Mouse (Mus musculus) thymus, postnatal 14 days (tissue): Measurements from ENCODE around the gene Ren1.

ENCODE experiments used
- DNase-seq: peaks from one replicate; pipeline ENCODE4 v3.0.0; 2021

Gene Ren1

DNA sequence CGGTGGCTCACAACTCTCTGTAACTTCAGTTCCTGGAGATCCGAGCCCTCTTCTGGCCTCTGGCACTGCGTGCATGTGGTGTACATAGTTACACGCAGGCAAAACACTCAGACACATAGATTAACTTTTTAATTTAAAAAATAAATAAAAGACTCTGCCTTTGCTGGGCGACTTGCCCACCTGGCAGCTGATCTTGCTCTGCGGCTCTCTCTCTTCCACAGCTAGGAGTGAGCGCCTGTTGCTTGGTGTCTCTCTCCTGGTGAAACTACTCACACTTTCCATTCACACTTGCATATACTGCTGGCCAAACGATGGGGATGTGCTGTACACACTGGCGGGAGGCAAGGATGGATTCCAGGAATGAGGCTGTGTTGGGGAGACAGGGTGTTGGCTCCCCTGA is 3.8 kb upstream of the Ren1 start:
- no peak for DNase-seq

DNA sequence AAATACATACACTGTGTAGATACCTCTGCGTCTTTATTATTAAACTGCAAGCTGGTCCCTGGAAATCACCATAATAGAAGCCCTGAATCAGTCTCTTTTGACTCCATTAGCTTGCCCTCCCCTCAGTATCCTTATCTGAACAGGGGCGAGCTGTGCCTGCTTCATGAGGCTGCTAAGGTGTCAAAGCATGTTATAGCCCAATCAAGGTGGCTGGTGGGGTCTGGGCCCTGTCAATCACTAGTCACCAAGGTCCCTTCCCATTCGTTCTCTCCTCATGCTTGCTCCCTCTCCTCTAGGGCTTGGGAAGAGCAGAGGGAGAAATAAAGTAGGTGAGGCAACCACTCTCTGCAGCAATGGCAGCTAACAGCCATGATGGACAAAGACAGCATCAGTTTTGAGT is 3.1 kb upstream of the Ren1 start:
- no peak for DNase-seq

DNA sequence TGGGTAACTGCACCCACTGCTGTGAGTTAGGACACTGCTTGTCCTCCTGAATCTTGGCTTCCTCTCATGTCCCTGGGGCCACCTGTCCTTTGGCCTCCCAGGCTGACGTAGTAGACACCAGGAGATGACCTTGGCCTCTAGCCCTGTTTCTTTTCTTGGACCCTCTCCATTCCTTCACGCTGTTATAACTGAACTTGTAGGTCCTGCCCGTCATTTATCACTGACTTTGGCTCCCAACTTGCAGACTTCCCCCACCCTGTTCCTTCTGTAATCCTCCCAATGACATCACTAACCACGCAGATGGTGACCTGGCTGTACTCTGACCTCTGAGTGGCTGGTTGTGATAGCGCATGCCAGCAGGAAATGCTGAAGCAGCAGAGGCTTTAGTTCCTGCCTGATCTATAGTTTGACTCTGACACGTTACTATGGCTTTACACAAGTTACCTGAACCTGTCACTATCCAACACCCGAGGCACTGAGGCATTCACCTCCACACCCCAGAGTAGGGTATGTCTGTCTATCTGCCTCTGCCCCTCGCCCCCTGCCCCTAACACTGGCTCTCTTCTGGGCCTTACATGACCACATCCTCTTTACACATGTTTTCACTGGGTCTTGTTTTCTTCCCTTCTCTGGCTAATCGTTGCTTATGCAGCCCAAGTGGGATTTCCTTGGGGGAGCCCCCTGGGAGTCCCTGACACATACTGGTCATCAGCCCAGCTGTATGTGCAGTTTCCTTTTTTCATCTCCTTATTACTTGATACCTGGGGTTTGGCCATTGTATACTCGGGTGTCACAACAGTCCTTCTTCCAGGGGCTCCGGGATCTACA is 2.4 kb upstream of the Ren1 start:
- DNase-seq: no peak

DNA sequence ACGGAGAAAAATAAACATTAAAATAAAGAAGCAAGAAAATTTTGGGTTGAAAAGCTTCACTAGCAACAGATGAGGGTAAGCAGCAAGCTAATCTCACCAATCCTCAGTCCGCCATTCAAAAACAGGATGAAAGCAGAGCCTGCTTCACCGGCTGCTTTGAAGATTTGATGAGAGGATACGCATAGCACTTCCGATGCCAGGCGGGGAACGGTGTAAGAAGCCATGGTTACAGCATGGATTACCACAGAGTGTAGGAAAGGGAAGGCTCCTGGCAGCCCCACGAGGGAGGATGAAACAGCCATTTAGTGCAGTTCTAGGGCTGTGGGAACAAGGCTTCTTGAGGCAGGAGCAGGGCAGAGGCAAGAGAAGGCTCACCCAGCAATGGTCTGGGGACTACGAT is 1.5 kb downstream of the Ren1 start:
- DNase-seq: no peak

DNA sequence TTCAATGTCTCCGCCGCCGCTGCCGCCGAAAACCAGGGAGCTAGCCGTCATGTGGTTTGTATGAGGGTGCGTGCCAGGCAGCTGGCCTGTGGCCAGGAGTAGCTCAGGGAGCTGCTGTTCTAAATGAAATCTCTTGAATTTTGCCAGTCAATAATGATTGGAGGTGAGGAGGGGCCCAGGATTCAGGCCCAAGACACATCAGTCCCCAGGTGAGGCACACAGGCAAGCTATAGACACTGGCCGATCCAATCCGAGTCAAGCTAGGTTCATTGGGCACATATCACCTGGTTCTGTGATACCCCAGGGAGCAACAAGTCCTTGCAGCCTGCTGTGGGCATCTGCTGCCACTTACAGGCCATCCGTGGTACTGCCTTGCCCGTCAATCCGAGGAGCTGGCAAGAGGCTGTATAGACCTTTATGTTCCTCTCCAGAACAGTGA is 3.1 kb downstream of the Ren1 start:
- DNase-seq: peak; percentile 82

DNA sequence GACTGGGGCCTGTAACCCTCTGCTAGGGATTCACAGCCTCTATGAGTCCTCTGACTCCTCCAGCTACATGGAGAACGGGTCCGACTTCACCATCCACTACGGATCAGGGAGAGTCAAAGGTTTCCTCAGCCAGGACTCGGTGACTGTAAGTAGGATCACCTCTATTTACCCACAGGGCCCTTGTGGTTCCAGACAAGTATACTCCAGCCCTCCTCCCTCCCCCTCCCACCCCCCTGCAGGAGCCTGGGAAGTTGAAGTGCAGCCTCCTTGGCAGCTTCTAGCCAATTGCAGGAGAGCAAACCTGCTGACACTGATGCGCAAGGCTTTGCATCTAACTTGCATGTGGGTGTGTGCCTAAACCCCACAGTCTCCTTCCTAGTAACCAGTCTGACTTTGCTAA is 5.2 kb downstream of the Ren1 start:
- DNase-seq: no peak

DNA sequence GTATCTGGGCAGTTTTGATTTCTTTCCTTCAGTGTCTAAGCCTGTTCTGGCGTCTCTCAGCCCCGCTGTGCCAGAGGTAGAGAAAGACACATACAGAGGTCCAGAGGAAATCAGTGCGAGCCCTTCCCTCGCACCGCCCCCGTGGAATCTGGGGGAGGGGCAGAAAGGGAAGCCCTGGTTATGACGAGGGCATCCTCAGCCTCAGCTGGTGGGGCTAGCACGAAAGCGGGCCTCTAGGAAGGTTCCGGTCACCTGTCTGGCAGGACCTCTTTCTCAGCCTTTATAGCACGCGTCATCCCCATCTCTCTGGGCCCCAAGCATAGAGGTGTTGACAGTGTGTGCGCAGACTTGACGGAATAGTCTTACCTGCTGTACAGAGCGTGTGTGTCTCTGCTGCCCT is 5.6 kb downstream of the Ren1 start:
- DNase-seq: no peak

DNA sequence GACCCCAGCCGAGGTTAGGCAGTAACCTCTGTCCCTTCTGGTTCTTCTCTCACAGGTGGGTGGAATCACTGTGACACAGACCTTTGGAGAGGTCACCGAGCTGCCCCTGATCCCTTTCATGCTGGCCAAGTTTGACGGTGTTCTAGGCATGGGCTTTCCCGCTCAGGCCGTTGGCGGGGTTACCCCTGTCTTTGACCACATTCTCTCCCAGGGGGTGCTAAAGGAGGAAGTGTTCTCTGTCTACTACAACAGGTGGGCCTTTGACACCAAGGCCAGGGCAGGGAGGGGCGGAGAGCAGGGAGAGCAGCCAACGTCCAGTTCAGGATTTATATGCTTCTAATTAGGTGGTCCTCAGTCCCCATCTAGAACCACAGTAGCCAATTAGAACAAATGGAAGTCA is 6.0 kb downstream of the Ren1 start:
- no peak for DNase-seq

DNA sequence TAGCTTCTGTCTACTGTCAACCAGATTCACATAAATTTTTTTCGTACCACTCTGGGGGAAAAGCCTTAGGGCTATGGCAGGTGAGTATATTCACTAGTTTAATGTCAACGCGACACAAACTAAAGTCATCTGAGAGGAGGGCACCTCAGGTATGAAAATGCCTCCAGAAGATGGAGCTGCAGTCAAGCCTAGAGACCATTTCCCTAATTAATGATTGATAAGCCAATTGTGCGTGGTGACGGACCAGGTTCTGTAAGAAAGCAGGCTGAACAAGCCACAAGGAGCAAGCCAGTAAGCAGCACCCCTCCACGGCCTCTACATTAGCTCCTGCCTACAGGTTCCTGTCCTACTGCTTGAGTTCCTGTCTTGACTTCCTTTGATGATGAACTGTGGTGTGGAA is 10.7 kb downstream of the Ren1 start:
- no peak for DNase-seq

DNA sequence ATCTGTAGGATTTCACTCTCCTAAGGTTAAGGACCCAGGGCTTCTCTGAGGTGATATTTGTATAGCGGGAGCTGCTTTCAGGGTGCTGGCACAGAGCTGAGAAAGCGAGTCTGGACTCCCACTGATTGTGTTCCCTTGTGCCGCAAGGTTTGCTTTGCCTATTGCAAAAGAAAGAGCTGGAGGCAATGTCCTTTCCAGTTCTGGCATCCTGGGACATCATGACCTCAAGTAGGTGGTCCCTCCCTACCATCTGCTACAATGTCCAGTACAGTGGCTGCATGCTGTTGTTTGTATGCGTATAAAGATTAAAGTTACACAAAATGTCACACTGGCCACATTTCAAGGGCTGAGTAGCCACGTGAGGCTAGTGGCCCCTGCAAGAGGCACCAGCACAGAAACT is 11.8 kb downstream of the Ren1 start:
- DNase-seq: no peak

DNA sequence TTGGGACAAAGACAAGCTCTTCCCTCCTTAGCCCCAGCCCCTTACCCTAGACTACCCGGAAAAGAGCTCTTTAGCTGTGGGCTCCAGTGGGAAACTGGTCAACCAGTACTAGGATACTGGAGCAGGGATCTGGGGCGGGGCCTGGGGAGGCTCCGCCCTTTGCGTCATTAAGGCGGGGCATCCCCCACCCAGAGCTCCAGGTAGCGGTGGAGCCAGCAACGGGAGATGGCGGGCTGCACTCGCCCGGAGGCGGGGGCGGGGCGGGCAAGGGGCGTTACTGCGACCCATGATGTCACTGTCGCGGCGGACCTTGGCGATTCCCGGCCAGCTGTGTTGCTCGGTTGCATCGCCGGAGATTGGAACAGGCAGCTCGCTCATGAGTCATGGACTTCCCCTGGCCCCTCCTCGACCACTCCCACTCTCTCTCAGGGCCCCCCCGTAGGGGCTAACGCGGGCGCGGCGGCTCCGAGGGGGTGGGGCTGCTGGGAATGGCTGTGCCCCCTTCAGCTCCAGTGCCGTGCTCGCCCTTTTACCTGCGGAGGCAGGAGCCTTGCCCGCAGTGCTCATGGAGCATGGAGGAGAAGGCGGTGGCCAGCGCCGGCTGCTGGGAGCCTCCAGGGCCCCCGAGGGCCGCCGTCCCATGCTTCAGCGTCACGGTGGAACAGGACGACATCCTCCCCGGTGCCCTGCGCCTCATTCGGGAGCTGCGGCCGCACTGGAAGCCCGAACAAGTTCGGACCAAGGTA is 13.1 kb downstream of the Ren1 start, which contains the start of gene Etnk2:
TSS of gene Etnk2 (plus strand) at position 297 of the 746 bp plus-strand sequence.
- DNase-seq: peak; percentile 65

DNA sequence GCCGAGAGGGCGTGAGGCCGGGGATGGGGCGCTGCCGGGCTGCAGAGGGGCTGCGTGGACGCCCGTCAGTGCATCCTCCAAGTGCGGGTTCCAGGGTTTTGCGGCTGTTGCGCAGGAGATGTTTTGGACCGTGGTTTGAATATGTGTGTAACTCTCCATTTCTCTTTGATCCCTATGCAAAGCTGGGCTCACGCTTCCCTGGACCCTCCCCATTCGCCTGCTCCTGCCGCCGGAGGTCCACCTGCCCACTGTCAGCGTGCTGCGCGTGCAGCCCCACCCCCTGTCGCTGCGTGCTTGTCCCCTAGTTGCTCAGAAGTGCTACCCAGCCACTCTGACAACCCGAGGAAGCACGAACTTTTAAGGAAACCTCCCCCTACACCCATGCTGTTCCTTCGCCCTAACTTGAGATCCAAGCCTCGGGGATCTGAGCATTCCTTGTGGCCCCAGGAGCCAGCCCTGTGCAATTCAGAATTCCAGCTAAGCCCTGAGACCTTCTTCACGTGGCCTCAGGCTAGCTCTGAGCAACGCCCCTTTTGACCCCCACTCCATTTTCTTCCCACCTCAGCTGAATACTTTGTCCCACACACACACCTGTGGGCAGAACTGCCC is 13.8 kb downstream of the Ren1 start:
- no peak for DNase-seq

DNA sequence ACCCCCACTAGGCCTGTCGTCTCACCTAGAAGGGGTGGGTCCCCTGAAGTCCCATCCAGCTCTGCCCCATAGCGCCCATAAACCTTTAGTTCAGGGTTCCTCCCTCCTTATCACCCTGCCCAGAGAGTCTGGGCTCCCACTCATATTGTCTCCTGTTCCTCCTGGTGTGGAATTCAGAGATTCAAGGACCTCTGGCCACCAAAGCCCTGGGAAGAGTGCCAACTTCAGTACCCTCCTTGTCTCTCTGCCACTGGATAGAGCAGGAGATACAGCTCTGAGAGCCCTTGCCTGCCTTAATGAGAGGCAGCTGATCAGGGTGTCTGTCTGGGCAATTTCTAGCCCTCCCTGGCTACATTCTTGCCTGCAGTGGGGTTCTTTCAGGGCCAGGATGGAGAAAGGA is 14.6 kb downstream of the Ren1 start:
- DNase-seq: no peak

DNA sequence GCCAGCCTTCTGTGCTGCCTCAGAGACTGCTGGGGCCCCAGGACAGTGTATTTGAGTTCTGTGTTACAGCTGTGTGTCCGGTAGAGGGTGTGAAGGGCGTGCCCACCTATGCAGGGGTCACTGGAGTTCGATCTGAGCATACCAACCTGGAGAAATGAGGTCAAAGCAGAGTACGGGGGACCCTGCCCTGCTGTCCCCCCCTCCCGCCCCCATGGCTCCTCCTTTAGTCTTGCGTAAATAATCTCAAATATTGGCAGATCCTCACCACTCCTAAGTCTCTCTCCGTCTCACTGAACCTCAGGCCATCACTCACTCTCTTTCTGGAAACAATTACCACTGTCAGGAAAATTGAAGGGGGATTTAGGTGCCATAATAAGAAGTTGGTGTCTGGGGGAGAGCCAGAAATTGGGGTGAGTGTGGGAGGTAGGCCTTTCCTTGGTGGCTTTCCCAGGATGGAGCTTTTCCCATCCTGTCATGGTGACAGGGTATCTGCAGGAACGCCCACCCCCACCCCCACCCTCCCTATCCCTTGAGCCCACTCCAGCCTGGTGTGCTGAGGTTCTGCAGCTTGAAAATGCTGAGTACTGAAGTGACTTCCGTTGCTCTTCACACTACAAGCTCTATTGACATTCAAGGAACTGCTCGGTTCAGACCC is 16.8 kb downstream of the Ren1 start:
- DNase-seq: no peak

DNA sequence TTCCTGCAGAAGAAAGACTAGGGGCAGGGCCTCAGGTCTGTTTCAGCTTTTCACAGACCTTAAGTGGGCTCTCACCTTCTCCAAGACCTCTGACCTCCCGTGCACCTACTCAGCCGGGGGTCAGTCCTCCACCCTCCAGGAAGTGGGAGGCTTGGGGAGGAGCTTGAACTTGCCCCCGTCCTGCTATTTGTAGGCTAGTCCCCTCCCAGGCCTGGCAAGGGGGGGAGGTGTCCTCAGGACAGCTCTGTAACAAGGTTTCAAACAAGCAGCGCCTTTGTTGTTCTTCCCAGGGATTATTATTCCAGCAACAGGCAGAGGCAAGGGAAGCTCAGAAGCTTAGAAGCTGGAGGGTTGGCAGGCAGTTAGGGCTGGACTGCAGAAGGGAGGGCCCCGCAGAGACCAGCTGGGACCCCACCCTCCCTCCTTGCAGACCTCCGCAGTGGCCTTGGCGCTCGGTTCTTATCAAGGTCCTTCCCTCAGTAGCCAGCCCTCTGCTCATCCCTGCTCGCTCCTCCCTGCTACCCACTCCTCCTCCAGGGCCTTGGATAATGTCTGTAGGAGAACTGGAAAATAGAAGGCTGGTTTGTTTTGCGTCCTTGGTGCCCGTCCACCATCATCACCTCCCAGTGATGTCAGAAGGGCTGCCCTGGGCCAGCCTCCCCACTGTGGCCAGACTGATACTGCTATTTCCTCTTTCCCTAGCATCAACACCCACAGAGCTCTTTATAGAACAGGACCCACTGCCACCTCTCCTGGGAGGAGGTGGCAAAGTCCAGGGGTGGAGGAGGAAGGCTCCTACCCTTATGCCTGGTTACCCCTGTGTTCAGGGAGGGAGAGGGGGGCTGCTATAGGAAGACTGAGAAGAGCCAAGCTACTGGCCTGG is 17.5 kb downstream of the Ren1 start:
- DNase-seq: no peak

DNA sequence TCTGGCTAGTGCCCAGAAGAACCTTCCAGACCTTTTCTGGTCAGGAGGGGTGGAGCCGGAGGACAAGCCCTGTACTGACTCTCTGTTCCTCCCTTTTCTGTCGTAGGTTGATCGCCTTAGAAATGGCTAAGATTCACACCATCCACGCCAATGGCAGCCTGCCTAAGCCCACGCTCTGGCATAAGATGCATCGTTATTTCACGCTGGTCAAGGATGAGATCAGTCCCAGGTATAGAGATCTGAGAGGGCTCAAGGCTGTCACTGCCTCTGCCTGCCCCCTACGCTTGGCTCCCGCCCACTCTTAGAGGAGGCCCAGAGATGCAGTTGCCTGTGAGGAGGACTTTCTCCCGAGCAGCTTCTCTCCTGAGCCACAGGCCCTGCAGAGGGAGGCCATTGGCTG is 18.3 kb downstream of the Ren1 start:
- no peak for DNase-seq

DNA sequence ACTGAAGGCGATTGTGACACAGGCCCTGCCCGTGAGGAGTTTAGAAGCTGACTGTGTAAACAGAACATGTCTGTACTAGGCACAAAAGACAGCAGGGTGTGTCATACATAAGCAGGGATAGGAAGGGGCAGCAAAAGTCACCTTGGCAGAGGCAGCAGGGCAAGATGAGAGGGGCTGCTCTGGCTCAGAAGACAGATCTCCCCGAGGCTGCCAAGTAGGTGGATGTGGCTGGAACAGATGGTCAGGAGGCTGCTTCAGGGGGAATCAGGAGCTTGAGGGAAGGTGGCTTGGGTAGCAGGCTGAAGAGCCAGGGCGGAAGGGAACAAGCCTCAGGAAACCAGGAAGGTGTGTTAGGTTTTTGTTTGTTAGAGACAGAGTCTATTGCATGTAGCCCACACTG is 20.0 kb downstream of the Ren1 start:
- no peak for DNase-seq

DNA sequence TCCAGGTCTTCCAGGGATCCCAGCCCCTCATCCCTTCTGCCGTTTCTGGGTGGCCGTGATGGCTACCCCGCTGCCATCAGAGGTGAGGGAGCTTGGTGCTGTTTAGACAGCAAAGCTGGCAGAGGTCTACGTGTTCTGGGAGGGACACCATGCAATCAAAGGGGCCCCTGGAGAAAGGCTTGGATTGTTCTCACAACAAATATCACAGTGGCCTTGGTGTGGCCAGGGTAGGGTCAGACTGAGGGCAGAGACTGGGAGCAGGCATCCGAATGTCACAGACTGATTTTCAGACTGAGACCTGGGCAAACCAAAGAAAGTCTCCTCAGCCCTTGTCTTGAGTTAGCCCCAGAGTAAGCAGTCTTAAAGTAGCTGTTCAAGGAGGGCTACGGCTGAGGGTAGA is 21.1 kb downstream of the Ren1 start:
- no peak for DNase-seq

DNA sequence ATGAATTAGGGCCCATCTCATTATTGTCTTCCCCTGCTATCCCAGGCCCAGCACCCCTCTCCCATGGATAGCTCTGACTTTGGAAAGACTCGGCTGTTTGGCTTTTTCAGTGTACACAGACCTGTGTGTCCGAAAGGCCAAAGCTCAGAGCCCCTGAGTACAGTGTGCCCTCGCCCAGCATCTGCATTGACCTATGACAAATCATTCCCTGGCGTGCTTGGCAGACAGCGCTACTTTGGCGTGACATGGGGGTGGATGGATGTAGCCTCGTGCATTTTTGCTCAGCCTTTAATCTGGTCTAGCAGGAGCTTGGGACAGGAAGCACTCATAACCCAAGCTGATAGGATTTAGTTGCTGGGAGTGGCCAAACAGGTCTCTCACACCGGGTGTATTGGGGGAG is 21.8 kb downstream of the Ren1 start:
- DNase-seq: no peak

DNA sequence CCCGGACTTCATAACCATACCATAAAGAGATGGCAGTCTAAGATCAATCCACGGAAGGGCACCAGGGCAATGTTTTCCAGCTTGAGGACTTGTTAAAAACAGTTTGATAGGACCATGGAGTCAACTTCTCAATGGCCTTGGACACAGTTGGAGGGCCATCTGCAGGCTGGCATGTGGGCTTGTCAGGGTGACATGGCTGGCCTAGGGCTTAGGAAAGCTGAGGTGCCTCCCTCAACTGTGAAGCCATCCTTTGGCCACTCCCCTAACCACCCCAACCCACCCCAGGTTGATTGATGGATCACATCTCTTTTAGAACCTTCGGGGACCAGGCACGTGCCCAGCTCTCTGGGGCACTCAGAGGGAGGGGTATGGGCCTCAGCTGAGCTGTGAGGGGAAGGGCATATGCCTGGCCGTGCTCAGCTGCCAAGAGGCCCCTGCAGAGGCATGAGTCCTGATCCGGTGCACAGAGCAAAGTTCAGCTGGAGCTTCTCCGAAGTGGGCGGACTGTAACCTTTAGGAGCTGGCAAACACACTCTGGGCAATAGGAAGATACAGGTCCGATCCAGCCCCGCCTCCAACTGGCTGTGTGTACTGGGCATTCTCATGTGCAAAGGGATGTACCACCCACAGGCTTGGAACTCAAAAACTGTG is 25.5 kb downstream of the Ren1 start:
- DNase-seq: no peak

DNA sequence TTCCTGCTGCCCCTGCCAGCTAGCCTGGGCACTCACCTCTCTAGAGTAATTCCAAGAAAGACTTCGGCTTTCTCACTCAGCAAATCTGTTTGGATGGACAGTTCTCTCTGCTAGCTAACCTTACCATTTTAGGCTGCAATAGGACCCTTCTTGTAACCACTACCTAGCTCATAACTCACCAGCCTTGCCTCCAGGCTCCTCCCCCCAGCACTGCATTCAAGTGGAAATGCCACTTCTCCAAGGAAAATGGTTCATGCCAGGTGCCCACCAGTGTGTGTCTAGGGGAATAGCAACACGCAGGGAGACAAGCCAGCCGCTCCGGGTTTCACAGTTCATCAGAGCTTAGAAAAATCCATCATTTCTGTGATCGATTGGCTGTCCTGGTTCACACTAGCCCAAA is 27.2 kb downstream of the Ren1 start:
- no peak for DNase-seq
